Mouse (Mus musculus) intestine, embryonic 16.5 days (tissue): ENCODE measurements around the gene Tmem256. TPM values are rescaled to one million over a fixed set of nuclear protein-coding genes. Genes with fewer than 3 reads are reported as not detected.

Experiments used
- ATAC-seq: fragments of 200-750 bp; cut with Nextera tagmentation; 2 replicates; pipeline ENCODE4 v1.8.0; 2017; ENCODE audit warnings: moderate TSS enrichment, moderate library complexity
- H3K27ac ChIP-seq: fragments of 300-500 bp; sonication (generic); 2 replicates; pipeline ENCODE4 v1.5.1; 2014; ENCODE audit warnings: mild to moderate bottlenecking, low read length
- H3K27me3 ChIP-seq: fragments of 300-500 bp; sonication (generic); replicated peaks from 2 replicates; pipeline ENCODE4 v1.6.1; 2014; ENCODE audit warnings: low read length, control low read depth, mixed read lengths; ENCODE audit not compliant: control insufficient read depth, insufficient read depth
- H3K36me3 ChIP-seq: fragments of 300-500 bp; sonication (generic); 2 replicates; pipeline ENCODE4 v1.6.1; 2014; ENCODE audit warnings: low read length, control low read depth; ENCODE audit not compliant: control insufficient read depth, insufficient read depth
- H3K4me1 ChIP-seq: fragments of 300-500 bp; sonication (generic); 2 replicates; pipeline ENCODE4 v1.6.1; 2014; ENCODE audit warnings: low read length, control low read depth, mixed read lengths; ENCODE audit not compliant: control insufficient read depth, insufficient read depth
- H3K4me2 ChIP-seq: fragments of 300-500 bp; sonication (generic); 2 replicates; pipeline ENCODE4 v1.6.1; 2014; ENCODE audit warnings: low read depth, low read length, control low read depth
- H3K4me3 ChIP-seq: fragments of 300-500 bp; sonication (generic); 2 replicates; pipeline ENCODE4 v1.5.1; 2014; ENCODE audit warnings: mild to moderate bottlenecking, low read length
- H3K9ac ChIP-seq: fragments of 300-500 bp; sonication (generic); 2 replicates; pipeline ENCODE4 v1.6.1; 2014; ENCODE audit warnings: low read depth, low read length
- H3K9me3 ChIP-seq: fragments of 300-500 bp; sonication (generic); 2 replicates; pipeline ENCODE4 v1.6.1; 2016; ENCODE audit warnings: low read length, control low read depth; ENCODE audit not compliant: control insufficient read depth
- WGBS: fragments of 180-500 bp; shearing (Covaris S2); extraction: QIAGEN DNeasy Blood & Tissue Kit; methylation state at CpG from one replicate; pipeline ENCODE4 v1.1.7; 2014; 5-methylcytosine and 5-hydroxymethylcytosine counted together
- polyA plus RNA-seq: library from polyadenylated mRNA; unstranded; fragments of >200 nt; fragmentation: Nextera tagmentation; extraction: Ambion mirVana; gene quantifications from 2 replicates; pipeline ENCODE4 v1.2.1, GENCODE M21; 2015

The Tmem256 gene
- polyA plus RNA-seq, 1 experiment from 2014 or later = 476 TPM

DNA sequence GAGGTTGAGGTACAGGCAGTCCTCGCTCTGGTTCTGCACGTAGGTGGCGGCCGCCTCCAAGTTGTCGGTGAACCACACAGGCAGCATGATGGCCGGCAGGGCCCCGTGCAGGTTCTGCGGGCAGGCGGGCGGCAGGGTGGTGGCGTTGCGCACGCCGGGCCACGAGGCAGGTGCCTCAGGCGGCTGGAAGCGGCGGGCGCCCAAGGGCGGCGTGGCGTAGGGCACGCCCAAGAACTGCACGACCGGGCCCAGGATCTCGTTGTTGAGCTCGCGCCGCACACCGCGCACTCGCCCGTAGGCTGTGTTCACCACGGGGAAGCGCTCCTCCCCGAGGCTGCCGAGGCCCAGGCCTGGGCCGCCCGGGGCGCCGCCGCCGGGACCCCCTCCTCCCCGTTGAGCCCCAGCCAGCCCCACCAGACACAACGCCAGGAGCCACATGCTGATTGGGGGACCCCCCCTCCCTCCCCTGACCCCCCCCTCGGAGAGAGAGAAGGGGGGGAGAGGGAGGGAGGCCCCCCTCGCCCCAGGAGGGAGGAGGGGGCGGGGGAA lies 4.2 kb upstream of the Tmem256 start:
- ATAC-seq = no peak
- H3K4me3 ChIP-seq = peak overlapping the region; percentile 45
- H3K36me3 ChIP-seq = 0 out of 2 replicates have a peak, but pooled peaks cover 3% of the 10 kb centered on the region
- 6% methylated on average over 46 of the region's 48 CpGs for WGBS
- peak overlapping the region; percentile 95 for H3K4me2 ChIP-seq
- peaks cover 29% of the 10 kb centered on the region for H3K4me1 ChIP-seq
- H3K9ac ChIP-seq = peak overlapping the region; percentile 78
- peaks cover 5% of the 10 kb centered on the region; the same call in 1 of the 2 replicates for H3K27me3 ChIP-seq
- no peaks in the 10 kb centered on the region for H3K9me3 ChIP-seq
- H3K27ac ChIP-seq = 0 out of 2 replicates have a peak overlapping the region, but pooled peaks have one; percentile 2

DNA sequence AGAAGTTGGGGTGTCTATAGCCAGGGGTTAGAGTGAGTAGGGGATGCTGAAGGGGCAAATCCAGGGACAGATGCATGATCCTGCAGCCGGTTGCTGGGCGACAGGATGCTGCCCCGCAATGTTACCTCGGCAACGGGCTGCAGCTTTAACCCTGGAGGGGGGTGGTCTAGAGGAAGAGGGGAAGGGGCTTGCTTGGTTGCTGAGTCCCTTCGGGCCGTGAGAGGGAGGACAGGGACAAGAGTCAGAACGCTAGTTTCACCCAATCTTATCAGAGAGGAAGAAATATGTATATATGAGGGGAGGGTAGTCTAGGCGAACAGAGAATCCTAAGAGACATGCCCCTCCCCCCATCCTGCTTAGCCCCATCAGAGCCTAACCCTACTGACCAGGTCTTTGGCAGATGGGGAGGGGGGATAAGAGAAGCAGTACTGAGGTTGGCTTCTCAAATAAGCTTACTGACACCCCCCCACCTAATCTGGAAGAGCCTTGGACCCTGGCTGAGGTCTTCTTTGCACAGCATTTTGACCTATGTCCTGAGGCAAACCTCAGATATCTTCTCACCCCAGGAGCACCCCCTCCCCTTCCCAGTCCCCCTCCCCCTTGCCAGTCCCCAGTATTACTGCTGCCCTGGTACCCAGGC lies 2.9 kb upstream of the Tmem256 start:
- H3K36me3 ChIP-seq = 0 out of 2 replicates have a peak, but pooled peaks cover 3% of the 10 kb centered on the region
- H3K27me3 ChIP-seq = peaks cover 5% of the 10 kb centered on the region; the same call in 1 of the 2 replicates
- no peak for ATAC-seq
- 26% methylated on average over 9 of the region's 9 CpGs for WGBS
- H3K4me3 ChIP-seq = peak overlapping the region; percentile 71; the same call in 1 of the 2 replicates
- H3K4me1 ChIP-seq = peaks cover 29% of the 10 kb centered on the region
- H3K27ac ChIP-seq = no peak overlapping the region
- no peaks in the 10 kb centered on the region for H3K9me3 ChIP-seq
- H3K9ac ChIP-seq = peak overlapping the region; percentile 78
- peak overlapping the region; percentile 95 for H3K4me2 ChIP-seq

DNA sequence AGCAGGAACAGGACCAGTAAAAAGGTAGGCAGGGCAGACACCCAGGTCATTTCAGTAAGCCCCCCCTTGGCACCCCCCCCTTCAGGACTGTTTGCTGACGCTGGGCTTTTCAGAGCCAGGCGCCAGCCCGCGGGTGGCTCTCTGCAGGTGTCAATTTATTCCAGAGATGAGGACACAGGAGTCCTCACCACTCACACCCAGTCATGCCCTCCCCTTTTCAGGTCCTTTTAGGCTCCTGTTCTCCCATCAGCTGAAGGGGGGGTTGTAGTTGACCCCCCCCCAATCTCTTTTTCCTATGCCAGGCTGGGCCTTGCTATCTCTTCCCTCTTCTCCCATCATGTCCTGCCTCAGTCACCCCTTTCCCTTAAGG lies 2.4 kb upstream of the Tmem256 start:
- Histone ChIP-seq H3K36me3 (0 out of 2 replicates have a peak, but pooled peaks cover 3% of the 10 kb centered on the region), H3K27me3 (peaks cover 5% of the 10 kb centered on the region; the same call in 1 of the 2 replicates), H3K9ac (peak overlapping the region; percentile 78), H3K4me2 (peak overlapping the region; percentile 95), H3K4me1 (peaks cover 29% of the 10 kb centered on the region), H3K4me3 (peak overlapping the region; percentile 71), H3K27ac (no peak overlapping the region), H3K9me3 (no peaks in the 10 kb centered on the region)
- ATAC-seq = no peak
- WGBS = 29% methylated on average over 4 of the region's 4 CpGs

DNA sequence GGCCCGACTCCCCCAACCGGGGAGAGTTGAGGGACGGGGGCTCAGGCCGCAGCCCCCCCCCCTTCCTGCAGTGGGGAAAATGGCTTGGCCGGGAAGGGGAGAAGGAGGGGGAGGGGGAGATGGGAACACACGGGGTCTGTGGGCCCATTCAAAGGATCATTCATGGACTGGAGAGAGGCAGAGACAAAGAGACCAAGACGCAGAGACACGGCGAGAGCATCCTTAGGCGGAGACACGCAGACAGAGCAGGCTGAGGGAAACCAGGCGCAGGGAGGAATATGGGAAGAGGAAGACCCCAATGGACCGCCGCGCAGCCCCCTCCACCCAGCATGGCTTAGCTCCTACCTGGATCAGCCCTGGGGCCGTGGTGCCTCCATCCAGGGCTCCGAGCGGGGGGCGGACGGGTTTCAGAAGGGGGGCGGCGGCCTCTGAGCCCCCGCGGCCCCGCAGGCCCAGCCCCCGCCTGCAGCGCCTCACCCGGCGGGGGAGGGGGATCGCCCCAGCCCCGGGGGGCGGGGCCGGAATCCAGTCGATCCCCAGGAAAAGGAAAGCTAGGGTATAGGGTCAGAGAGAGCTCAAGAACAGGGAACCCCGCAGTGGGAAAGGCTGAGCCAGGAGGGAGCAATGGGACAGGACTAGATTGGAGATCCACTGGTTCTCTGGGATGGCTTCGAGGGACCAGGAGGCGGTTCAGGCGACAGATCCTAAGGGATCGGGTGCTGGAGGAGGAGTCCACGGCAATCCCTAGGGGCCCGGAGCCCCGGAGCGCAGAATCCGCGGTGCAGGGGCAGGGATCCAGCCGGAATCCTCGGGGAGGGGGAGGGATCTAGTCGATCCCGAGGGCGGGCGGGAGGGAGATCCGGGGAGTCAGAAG lies 1.4 kb upstream of the Tmem256 start:
- peak overlapping the region; percentile 79 for H3K9ac ChIP-seq
- WGBS = 2% methylated on average over 49 of the region's 52 CpGs
- peaks cover 5% of the 10 kb centered on the region; the same call in 1 of the 2 replicates for H3K27me3 ChIP-seq
- H3K4me3 ChIP-seq = peak overlapping the region; percentile 71
- 0 out of 2 replicates have a peak, but pooled peaks cover 3% of the 10 kb centered on the region for H3K36me3 ChIP-seq
- H3K4me2 ChIP-seq = peak overlapping the region; percentile 95
- peak; percentile 7; the same call in 1 of the 2 replicates for ATAC-seq
- peak overlapping the region; percentile 81 for H3K27ac ChIP-seq
- H3K4me1 ChIP-seq = peaks cover 29% of the 10 kb centered on the region
- H3K9me3 ChIP-seq = no peaks in the 10 kb centered on the region

DNA sequence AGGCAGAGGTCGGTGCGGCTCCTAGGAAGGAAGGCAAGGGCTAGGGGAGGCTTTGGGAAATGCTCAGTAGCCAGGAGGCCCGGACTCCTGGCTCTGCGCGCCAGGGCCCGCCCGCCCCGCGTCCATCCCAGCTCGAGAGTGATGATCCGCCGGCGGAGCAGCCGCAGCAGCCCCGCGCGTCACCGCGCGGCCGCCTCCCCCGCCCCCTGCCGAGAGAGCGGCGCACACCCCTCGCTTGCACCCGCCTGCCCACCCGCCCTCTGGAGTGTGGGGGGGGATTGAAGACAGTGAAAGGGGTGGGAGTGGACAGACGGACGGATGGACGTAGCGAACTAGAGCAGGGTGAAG lies 736 bp upstream of the Tmem256 start, which contains the start of gene Nlgn2:
TSS of gene Nlgn2 (minus strand) at position 181 of the 348 bp plus-strand sequence.
- peaks cover 5% of the 10 kb centered on the region; the same call in 1 of the 2 replicates for H3K27me3 ChIP-seq
- H3K4me3 ChIP-seq = peak within 1 kb of the TSS; percentile 71
- H3K9ac ChIP-seq = peak within 1 kb of the TSS; percentile 79
- 0 out of 2 replicates have a peak, but pooled peaks cover 3% of the 10 kb centered on the region for H3K36me3 ChIP-seq
- H3K9me3 ChIP-seq = no peaks in the 10 kb centered on the region
- peak; percentile 64 for ATAC-seq
- H3K27ac ChIP-seq = peak within 1 kb of the TSS; percentile 93
- peaks cover 29% of the 10 kb centered on the region for H3K4me1 ChIP-seq
- WGBS = 0% methylated on average over 31 of the region's 32 CpGs
- peak within 1 kb of the TSS; percentile 95 for H3K4me2 ChIP-seq

DNA sequence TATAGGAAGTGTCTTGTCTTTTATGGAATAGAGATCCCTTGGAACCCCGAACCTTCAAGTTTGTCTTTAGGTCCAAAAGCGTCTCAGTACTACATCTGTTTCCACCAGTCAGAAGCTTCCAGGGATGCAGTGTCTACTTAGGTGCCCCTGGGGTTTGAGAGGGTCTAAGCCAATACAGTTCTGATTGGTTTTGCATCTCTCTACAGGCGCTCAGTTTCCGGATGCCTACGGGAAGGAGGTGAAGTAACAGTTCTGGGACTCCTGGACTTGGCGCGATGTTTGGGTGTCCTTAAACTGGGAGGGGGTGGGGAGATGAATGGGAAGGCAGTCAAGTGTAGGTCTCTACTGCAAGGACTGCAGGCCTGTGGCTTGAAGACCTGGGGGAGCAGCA lies 395 bp downstream of the Tmem256 start:
- under 1% methylated on average over 7 of the region's 7 CpGs for WGBS
- Histone ChIP-seq H3K9ac (peak overlapping the region; percentile 79), H3K27me3 (peaks cover 5% of the 10 kb centered on the region; the same call in 1 of the 2 replicates), H3K9me3 (no peaks in the 10 kb centered on the region), H3K4me3 (peak overlapping the region; percentile 71), H3K27ac (peak overlapping the region; percentile 93), H3K36me3 (0 out of 2 replicates have a peak, but pooled peaks cover 3% of the 10 kb centered on the region), H3K4me2 (peak overlapping the region; percentile 75), H3K4me1 (peaks cover 27% of the 10 kb centered on the region)
- peak; percentile 16; the same call in 1 of the 2 replicates for ATAC-seq

DNA sequence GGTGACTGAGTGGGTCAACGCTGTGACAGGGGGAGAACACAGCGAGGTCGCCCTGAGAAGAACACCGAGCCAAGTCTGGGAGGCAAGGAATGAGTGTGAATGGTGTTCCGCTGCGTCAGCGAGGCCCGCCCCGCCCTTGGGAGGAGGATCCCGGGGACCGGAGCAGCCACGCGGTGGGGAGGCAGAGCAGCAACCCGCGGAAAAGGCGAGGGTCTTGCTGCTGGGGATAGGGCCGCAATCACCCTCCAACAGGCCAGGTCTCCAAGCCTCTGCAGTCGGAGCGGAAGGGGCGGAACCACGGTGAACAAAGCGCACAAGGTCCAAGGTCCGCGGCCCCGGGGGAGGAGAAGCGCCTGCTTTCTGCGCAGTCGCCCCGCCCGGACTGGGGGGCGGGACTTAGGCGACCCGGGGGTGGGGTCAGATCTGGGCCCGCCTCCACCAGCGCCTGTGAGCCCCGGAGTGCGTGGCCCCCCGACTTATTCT lies 7.9 kb downstream of the Tmem256 start, which contains the start of gene Plscr3:
TSS of gene Plscr3 (plus strand) at position 179 of the 483 bp plus-strand sequence.
- Histone ChIP-seq H3K27me3 (no peaks in the 10 kb centered on the region), H3K4me2 (peak within 1 kb of the TSS; percentile 80), H3K27ac (peak within 1 kb of the TSS; percentile 96), H3K9me3 (no peaks in the 10 kb centered on the region), H3K4me1 (peaks cover 19% of the 10 kb centered on the region), H3K9ac (peak within 1 kb of the TSS; percentile 73), H3K36me3 (peaks cover 15% of the 10 kb centered on the region; the same call in 1 of the 2 replicates), H3K4me3 (peak within 1 kb of the TSS; percentile 70)
- peak; percentile 93 for ATAC-seq
- under 1% methylated on average over 38 of the region's 38 CpGs for WGBS

DNA sequence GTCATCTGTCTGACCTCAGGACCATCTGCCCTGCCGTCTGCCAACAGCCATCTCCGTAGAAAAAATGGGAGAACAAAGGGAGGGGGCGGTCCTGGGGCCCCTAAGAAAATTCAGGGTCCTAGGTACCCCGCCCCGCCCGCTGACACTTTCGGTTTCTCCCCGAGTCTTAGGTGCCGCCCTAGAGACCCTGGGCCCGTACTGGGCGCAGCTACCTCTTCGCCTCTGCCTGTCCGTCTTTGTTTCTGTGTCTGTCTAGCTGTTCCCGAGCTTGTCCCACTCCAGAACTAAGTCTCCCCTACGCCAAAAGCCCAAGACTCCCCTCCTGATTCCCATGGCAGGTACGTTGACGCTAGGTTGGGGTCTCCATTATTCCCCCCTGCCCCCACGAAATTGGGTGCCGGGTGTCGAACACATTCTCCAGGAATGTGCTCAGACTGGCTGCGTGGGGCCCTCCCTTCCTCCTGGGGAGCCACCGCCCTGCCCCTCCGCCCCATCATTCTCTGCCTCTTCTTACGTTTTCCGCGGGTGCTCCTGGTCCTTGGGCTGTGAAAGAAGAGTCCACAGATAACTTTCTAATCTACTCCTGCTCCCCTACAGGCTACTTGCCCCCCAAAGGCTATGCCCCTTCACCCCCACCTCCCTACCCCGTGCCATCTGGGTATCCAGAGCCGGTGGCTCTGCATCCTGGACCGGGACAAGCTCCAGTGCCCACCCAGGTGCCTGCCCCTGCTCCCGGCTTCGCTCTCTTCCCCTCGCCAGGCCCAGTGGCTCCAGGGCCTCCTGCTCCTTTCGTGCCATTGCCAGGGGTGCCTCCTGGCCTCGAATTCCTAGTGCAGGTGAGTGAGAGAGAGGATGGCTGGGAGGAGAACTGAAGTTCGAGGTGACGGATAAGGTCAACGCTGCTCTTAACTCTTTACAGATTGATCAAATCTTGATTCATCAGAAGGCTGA lies 8.7 kb downstream of the Tmem256 start:
- peak overlapping the region; percentile 70 for H3K4me3 ChIP-seq
- 7% methylated on average over 37 of the region's 37 CpGs for WGBS
- peak overlapping the region; percentile 73 for H3K9ac ChIP-seq
- ATAC-seq = peak; percentile 62
- H3K4me1 ChIP-seq = peaks cover 19% of the 10 kb centered on the region
- H3K4me2 ChIP-seq = peak overlapping the region; percentile 80
- no peaks in the 10 kb centered on the region for H3K27me3 ChIP-seq
- peaks cover 21% of the 10 kb centered on the region; the same call in 1 of the 2 replicates for H3K36me3 ChIP-seq
- no peaks in the 10 kb centered on the region for H3K9me3 ChIP-seq
- H3K27ac ChIP-seq = peak overlapping the region; percentile 96
